Mouse (Mus musculus) adrenal gland, adult (tissue): ENCODE results near the gene Spz1.

Experiments
- DNase-seq, 2 experiments: peaks; one replicate each; pipeline ENCODE4 v3.0.0; 2022 to 2023; ENCODE audit warnings: low spot score in 1 of 2; ENCODE audit not compliant: inconsistent age in 2 of 2

The Spz1 gene

GRCm38 (mm10) chr13:92580220-92581043 lies 4.5 kb upstream of the Spz1 start:
- DNase-seq, result peak; percentile 77 to 95

GRCm38 (mm10) chr13:92578210-92578609 lies 2.2 kb upstream of the Spz1 start:
- DNase-seq, result no peak

GRCm38 (mm10) chr13:92576688-92577087 lies 716 bp upstream of the Spz1 start:
- no peak for DNase-seq

GRCm38 (mm10) chr13:92559429-92559828 lies 16.5 kb downstream of the Spz1 start:
- DNase-seq, result no peak

GRCm38 (mm10) chr13:92557229-92557628 lies 18.7 kb downstream of the Spz1 start:
- DNase-seq, result no peak

- DNase-seq, result no peak
These were observed 19.4 kb downstream of the Spz1 start for GRCm38 (mm10) chr13:92556458-92557126.

GRCm38 (mm10) chr13:92547093-92547492 lies 28.9 kb downstream of the Spz1 start:
- no peak for DNase-seq

GRCm38 (mm10) chr13:92540997-92541396 lies 35.0 kb downstream of the Spz1 start:
- no peak for DNase-seq

- no peak for DNase-seq
These were observed 36.8 kb downstream of the Spz1 start for GRCm38 (mm10) chr13:92539126-92539525.

GRCm38 (mm10) chr13:92533801-92534200 lies 42.2 kb downstream of the Spz1 start:
- no peak for DNase-seq

GRCm38 (mm10) chr13:92532216-92532615 lies 43.8 kb downstream of the Spz1 start:
- no peak for DNase-seq

- no peak for DNase-seq
These were observed 44.7 kb downstream of the Spz1 start for GRCm38 (mm10) chr13:92531237-92531636.

- peak; percentile 98 to 100 for DNase-seq
These were observed 45.2 kb downstream of the Spz1 start, which contains the start of gene Zfyve16 for GRCm38 (mm10) chr13:92530721-92531211. Gene Zfyve16, minus strand, starts transcription at chr13:92530868.

- DNase-seq, result no peak
These were observed 45.9 kb downstream of the Spz1 start for GRCm38 (mm10) chr13:92529828-92530720.
